Mouse (Mus musculus) hindbrain, embryonic 11.5 days (tissue): Measurements from ENCODE around the gene Mxd4. TPM values are rescaled to one million over a fixed set of nuclear protein-coding genes. Genes with fewer than 3 reads are reported as not detected.

ENCODE experiments used
- ATAC-seq: fragments of 200-750 bp; cut with Nextera tagmentation; 2 replicates; pipeline ENCODE4 v1.8.0; 2017; ENCODE audit warnings: mild to moderate bottlenecking, moderate TSS enrichment, moderate library complexity; ENCODE audit not compliant: low FRiP score
- DNase-seq: peaks from one replicate; pipeline ENCODE4 v3.0.0-alpha.2; 2015; ENCODE audit warnings: low spot score
- H3K27ac ChIP-seq: fragments of 300-500 bp; sonication (generic); 2 replicates; pipeline ENCODE4 v1.5.1; 2014; ENCODE audit warnings: mild to moderate bottlenecking, low read depth, low read length
- H3K27me3 ChIP-seq: fragments of 300-500 bp; sonication (generic); 2 replicates; pipeline ENCODE4 v1.6.1; 2014; ENCODE audit warnings: mild to moderate bottlenecking, low read length, moderate library complexity, mixed read lengths; ENCODE audit not compliant: control insufficient read depth, insufficient read depth
- H3K36me3 ChIP-seq: fragments of 300-500 bp; sonication (generic); 2 replicates; pipeline ENCODE4 v1.6.1; 2014; ENCODE audit warnings: mild to moderate bottlenecking, low read length, moderate library complexity, mixed read lengths; ENCODE audit not compliant: control insufficient read depth, insufficient read depth
- H3K4me1 ChIP-seq: fragments of 300-500 bp; sonication (generic); replicated peaks from 2 replicates; pipeline ENCODE4 v1.6.1; 2014; ENCODE audit warnings: low read length, mixed read lengths; ENCODE audit not compliant: control insufficient read depth, insufficient read depth
- H3K4me2 ChIP-seq: fragments of 300-500 bp; sonication (generic); replicated peaks from 2 replicates; pipeline ENCODE4 v1.6.1; 2014; ENCODE audit warnings: mild to moderate bottlenecking, low read depth, low read length
- H3K4me3 ChIP-seq: fragments of 300-500 bp; sonication (generic); 2 replicates; pipeline ENCODE4 v1.5.1; 2014; ENCODE audit warnings: low read depth, low read length
- H3K9ac ChIP-seq: fragments of 300-500 bp; sonication (generic); 2 replicates; pipeline ENCODE4 v1.6.1; 2014; ENCODE audit warnings: low read depth, low read length
- H3K9me3 ChIP-seq: fragments of 300-500 bp; sonication (generic); 2 replicates; pipeline ENCODE4 v1.6.1; 2016; ENCODE audit warnings: low read length; ENCODE audit not compliant: control insufficient read depth
- WGBS: fragments of 180-500 bp; shearing (Covaris S2); extraction: QIAGEN DNeasy Blood & Tissue Kit; methylation state at CpG from one replicate; pipeline ENCODE4 v1.1.7; 2014; 5-methylcytosine and 5-hydroxymethylcytosine counted together
- polyA plus RNA-seq: library from polyadenylated mRNA; unstranded; fragments of >200 nt; fragmentation: Nextera tagmentation; extraction: Ambion mirVana; gene quantifications from 2 replicates; pipeline ENCODE4 v1.2.1, GENCODE M21; 2014

Gene Mxd4
- polyA plus RNA-seq, 1 experiment from 2014 or later: 29.2 TPM

- H3K4me3 ChIP-seq: no peak overlapping the region
- no peak overlapping the region for H3K9ac ChIP-seq
- no peaks in the 10 kb centered on the region for H3K36me3 ChIP-seq
- no peak overlapping the region for H3K27ac ChIP-seq
- ATAC-seq: no peak
- no peaks in the 10 kb centered on the region for H3K27me3 ChIP-seq
- 88% methylated on average over 4 of the region's 4 CpGs for WGBS
- no peaks in the 10 kb centered on the region for H3K9me3 ChIP-seq
- DNase-seq: no peak
- H3K4me2 ChIP-seq: no peak overlapping the region
- H3K4me1 ChIP-seq: no peaks in the 10 kb centered on the region; the same call in 1 of the 2 replicates
Measured at GRCm38 (mm10) chr5:34170726-34171125, 16.8 kb downstream of the Mxd4 start.

GRCm38 (mm10) chr5:34169954-34170353 is 17.6 kb downstream of the Mxd4 start:
- H3K4me3 ChIP-seq: peak overlapping the region; percentile 11; the same call in 1 of the 2 replicates
- 86% methylated on average over 3 of the region's 3 CpGs for WGBS

DNA sequence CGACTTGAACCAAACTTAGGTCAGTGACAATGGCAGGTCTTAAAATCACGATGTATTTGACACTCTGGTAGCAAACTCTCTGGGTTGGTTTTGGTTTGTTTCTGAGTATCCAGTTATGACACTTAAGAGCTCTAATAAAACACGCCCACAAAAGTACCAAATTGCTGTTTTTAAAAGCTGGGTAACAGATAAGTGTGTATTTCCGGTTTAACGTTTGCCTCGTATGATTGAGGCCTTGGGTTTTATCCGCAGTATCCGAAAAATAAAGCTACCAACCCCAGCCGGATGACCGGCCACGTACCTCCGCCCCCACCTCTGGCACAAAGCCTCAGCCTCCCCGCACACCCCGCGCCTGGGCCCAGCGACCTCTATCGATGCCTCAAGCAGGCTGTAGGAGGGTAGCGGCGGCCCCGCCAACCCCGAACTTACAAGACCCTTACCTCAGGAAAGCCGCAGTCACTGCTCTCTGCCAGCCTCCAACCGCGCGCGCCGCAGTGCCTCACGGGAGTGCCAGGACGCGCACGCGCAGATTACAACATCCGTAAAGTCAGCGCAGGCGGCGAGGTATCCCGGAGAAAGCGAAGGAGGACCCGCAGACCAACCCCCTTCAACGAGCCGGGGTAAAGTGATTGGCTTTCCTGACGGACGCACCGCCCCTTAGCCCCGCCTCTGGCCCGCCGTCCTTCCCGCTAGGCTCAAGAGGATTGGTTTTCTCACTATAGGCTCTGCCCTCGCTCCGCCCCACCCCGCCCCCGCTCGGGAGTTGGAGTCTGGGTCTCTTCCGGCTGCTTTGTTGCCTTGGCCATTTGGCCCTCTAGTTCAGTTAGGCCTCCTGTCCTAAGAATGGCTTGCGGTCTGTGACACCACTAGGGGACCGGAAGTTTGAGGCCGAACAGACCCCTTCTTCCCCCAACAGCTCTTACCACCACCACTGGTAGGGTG is 18.3 kb downstream of the Mxd4 start, which contains the start of the genes Poln and Haus3:
Gene Poln (minus strand): TSS at position 499 of the 942 bp plus-strand sequence.
Gene Haus3 (minus strand): TSS at position 578 of the 942 bp plus-strand sequence.
- H3K4me3 ChIP-seq: peak within 1 kb of the TSS; percentile 82
- DNase-seq (peak; percentile 98), ATAC-seq (peak; percentile 100)
- no peaks in the 10 kb centered on the region for H3K27me3 ChIP-seq
- H3K36me3 ChIP-seq: no peaks in the 10 kb centered on the region
- H3K4me2 ChIP-seq: peak within 1 kb of the TSS; percentile 37
- H3K9ac ChIP-seq: peak within 1 kb of the TSS; percentile 79
- WGBS: under 1% methylated on average over 57 of the region's 57 CpGs
- H3K4me1 ChIP-seq: no peaks in the 10 kb centered on the region; the same call in 1 of the 2 replicates
- H3K9me3 ChIP-seq: no peaks in the 10 kb centered on the region
- H3K27ac ChIP-seq: peak within 1 kb of the TSS; percentile 83

More at GRCm38 (mm10) chr5:34169954-34170353, 17.6 kb downstream of the Mxd4 start:
- H3K27ac ChIP-seq: peak overlapping the region; percentile 83
- ATAC-seq (no peak), DNase-seq (no peak)
- peak overlapping the region; percentile 43; the same call in 1 of the 2 replicates for H3K9ac ChIP-seq
- no peaks in the 10 kb centered on the region; the same call in 1 of the 2 replicates for H3K4me1 ChIP-seq
- no peaks in the 10 kb centered on the region for H3K9me3 ChIP-seq
- H3K36me3 ChIP-seq: no peaks in the 10 kb centered on the region
- peak overlapping the region; percentile 31 for H3K4me2 ChIP-seq
- H3K27me3 ChIP-seq: no peaks in the 10 kb centered on the region

DNA sequence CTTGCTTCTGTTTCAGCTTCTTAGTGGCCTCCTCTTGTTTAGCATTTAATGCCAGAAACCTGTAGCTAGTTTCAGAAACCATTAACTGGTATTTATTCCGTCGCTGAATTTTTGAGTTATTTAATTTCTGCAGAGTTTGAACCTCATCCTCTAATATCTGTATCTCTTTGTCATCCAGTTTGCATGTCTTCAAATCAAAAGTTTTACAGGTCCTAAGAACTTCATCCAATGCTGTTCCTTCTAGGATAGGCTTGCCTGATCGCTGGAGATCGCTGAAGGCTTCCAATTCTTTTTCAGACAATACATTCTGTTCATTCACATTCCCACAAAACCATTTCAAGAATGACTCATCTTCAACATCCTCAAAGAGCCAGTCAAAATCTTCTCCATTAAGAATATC is 19.7 kb downstream of the Mxd4 start:
- DNase-seq: no peak
- Histone ChIP-seq H3K9ac (no peak overlapping the region), H3K4me2 (no peak overlapping the region), H3K27ac (no peak overlapping the region), H3K4me1 (no peaks in the 10 kb centered on the region; the same call in 1 of the 2 replicates), H3K9me3 (no peaks in the 10 kb centered on the region), H3K27me3 (no peaks in the 10 kb centered on the region), H3K36me3 (no peaks in the 10 kb centered on the region), H3K4me3 (no peak overlapping the region)
- no peak for ATAC-seq
- 87% methylated on average over 4 of the region's 4 CpGs for WGBS

GRCm38 (mm10) chr5:34165793-34166192 is 21.7 kb downstream of the Mxd4 start:
- H3K4me3 ChIP-seq: no peak overlapping the region
- no peaks in the 10 kb centered on the region; the same call in 1 of the 2 replicates for H3K4me1 ChIP-seq
- H3K27me3 ChIP-seq: no peaks in the 10 kb centered on the region
- H3K9me3 ChIP-seq: no peaks in the 10 kb centered on the region
- no peak overlapping the region for H3K27ac ChIP-seq
- no peaks in the 10 kb centered on the region for H3K36me3 ChIP-seq
- H3K4me2 ChIP-seq: no peak overlapping the region
- ATAC-seq (no peak), DNase-seq (no peak)
- 81% methylated on average over 4 of the region's 4 CpGs for WGBS
- H3K9ac ChIP-seq: no peak overlapping the region

DNA sequence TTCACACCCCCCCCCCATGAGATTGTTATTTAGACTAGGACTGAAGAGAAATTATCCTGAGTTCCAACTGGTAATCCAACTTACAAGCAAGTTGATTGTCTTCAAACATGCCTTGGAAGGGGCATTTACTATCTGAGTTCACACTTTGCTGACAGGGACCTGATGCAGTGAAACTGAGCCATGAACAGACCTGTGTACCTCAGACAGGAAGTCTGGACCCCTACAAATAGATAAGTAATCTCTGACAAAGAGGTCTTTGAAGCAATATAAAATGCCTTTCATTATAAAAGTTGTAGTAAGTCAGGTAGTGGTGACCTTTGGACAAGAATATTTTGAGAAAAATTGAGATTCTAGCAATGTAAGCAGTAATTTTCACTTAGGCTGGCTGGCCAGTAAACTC is 39.0 kb downstream of the Mxd4 start:
- ATAC-seq: no peak

GRCm38 (mm10) chr5:34147554-34147953 is 40.0 kb downstream of the Mxd4 start:
- 92% methylated on average over 3 of the region's 3 CpGs for WGBS
- no peaks in the 10 kb centered on the region for H3K27me3 ChIP-seq
- H3K36me3 ChIP-seq: no peaks in the 10 kb centered on the region
- H3K9ac ChIP-seq: no peak overlapping the region
- H3K9me3 ChIP-seq: no peaks in the 10 kb centered on the region
- DNase-seq (no peak), ATAC-seq (no peak)
- H3K4me2 ChIP-seq: no peak overlapping the region
- no peak overlapping the region for H3K27ac ChIP-seq
- no peak overlapping the region for H3K4me3 ChIP-seq
- no peaks in the 10 kb centered on the region for H3K4me1 ChIP-seq

More for the DNA sequence above, 39.0 kb downstream of the Mxd4 start:
- Histone ChIP-seq H3K4me3 (no peak overlapping the region), H3K36me3 (no peaks in the 10 kb centered on the region), H3K27me3 (no peaks in the 10 kb centered on the region), H3K9me3 (no peaks in the 10 kb centered on the region), H3K4me2 (no peak overlapping the region), H3K27ac (no peak overlapping the region), H3K9ac (no peak overlapping the region), H3K4me1 (no peaks in the 10 kb centered on the region)
- no peak for DNase-seq

GRCm38 (mm10) chr5:34139751-34140150 is 47.8 kb downstream of the Mxd4 start:
- 6% methylated on average over 1 of the region's 1 CpGs for whole genome bisulfite sequencing
- H3K4me3 ChIP-seq: no peak overlapping the region
- H3K27ac ChIP-seq: no peak overlapping the region
- H3K9me3 ChIP-seq: no peaks in the 10 kb centered on the region
- H3K9ac ChIP-seq: no peak overlapping the region
- no peak overlapping the region for H3K4me2 ChIP-seq
- no peaks in the 10 kb centered on the region for H3K27me3 ChIP-seq
- H3K36me3 ChIP-seq: no peaks in the 10 kb centered on the region
- no peaks in the 10 kb centered on the region for H3K4me1 ChIP-seq
- peak; percentile 20 for DNase-seq
- no peak for ATAC-seq
